Mouse (Mus musculus) MEL-GATA-1-ER (cell line): ENCODE data around the gene AC129217.1.
"Not testable (repeated sequence)": the region's sequence is repeated elsewhere in the genome, so short reads cannot be mapped to it uniquely, and the experiment has no call there.

Experiments used
- DNase-seq: peaks from one replicate; pipeline ENCODE4 v3.0.0-alpha.2; 2012; ENCODE audit warnings: low read depth; ENCODE audit errors: extremely low read depth

Gene AC129217.1

GRCm38 (mm10) chr19:8870381-8870780, 40.8 kb downstream of the AC129217.1 start:
- DNase-seq, result not testable (repeated sequence)

- DNase-seq, result no peak
Observed at GRCm38 (mm10) chr19:8870838-8871237, 41.3 kb downstream of the AC129217.1 start.

- peak; percentile 96 for DNase-seq
Observed at GRCm38 (mm10) chr19:8871267-8872186, 42.0 kb downstream of the AC129217.1 start, which contains the start of gene Ubxn1. Ubxn1 (plus strand) TSS chr19:8871496.

GRCm38 (mm10) chr19:8872266-8872840, 42.8 kb downstream of the AC129217.1 start:
- DNase-seq, result no peak

GRCm38 (mm10) chr19:8875031-8875430, 45.5 kb downstream of the AC129217.1 start:
- no peak for DNase-seq

- DNase-seq, result peak; percentile 81
Observed at GRCm38 (mm10) chr19:8880311-8881033, 50.9 kb downstream of the AC129217.1 start, which contains the start of gene Uqcc3. Uqcc3 (minus strand) TSS chr19:8880923.

GRCm38 (mm10) chr19:8881034-8881392, 51.4 kb downstream of the AC129217.1 start:
- DNase-seq, result no peak

- no peak for DNase-seq
Observed at GRCm38 (mm10) chr19:8883616-8884015, 54.0 kb downstream of the AC129217.1 start, which contains the start of the genes Lbhd1 and Gm49403. Lbhd1 (plus strand) TSS chr19:8883732. Gm49403 (plus strand) TSS chr19:8883930.

GRCm38 (mm10) chr19:8886916-8887584, 57.5 kb downstream of the AC129217.1 start:
- no peak for DNase-seq

- DNase-seq, result no peak
Observed at GRCm38 (mm10) chr19:8887585-8888463, 58.3 kb downstream of the AC129217.1 start.

GRCm38 (mm10) chr19:8888511-8889385, 59.2 kb downstream of the AC129217.1 start, which contains the start of the genes 1810009A15Rik and Gm49416:
1810009A15Rik (plus strand) TSS chr19:8888853.
Gm49416 (plus strand) TSS chr19:8888926.
- DNase-seq, result peak; percentile 92
